Mouse (Mus musculus) embryonic fibroblast, embryonic 13.5 days (primary cell): ENCODE data around the gene Olfr1223. TPM values are rescaled to one million over a fixed set of nuclear protein-coding genes. Genes with fewer than 3 reads are reported as not detected.
"Not testable (repeated sequence)": the region's sequence is repeated elsewhere in the genome, so short reads cannot be mapped to it uniquely, and the experiment has no call there.

Source experiments
- H3K27ac ChIP-seq: 2 replicates; pipeline ENCODE4 v1.5.1; 2012; ENCODE audit warnings: low read length, control low read depth, inconsistent platforms; ENCODE audit not compliant: insufficient read depth
- H3K4me1 ChIP-seq: 2 replicates; pipeline ENCODE4 v1.6.1; 2011; ENCODE audit warnings: low read length; ENCODE audit not compliant: control insufficient read depth, insufficient read depth
- H3K4me3 ChIP-seq: 2 replicates; pipeline ENCODE4 v1.5.1; 2011; ENCODE audit warnings: mild to moderate bottlenecking, control low read depth, low read length; ENCODE audit not compliant: insufficient read depth
- CTCF ChIP-seq: IDR thresholded peaks from 2 replicates; pipeline ENCODE4 v1.5.1; 2011; ENCODE audit warnings: mild to moderate bottlenecking, control low read depth, low read length, moderate library complexity, borderline replicate concordance; ENCODE audit not compliant: insufficient read depth
- POLR2A ChIP-seq: IDR thresholded peaks from 2 replicates; pipeline ENCODE4 v1.6.1; 2011; ENCODE audit warnings: low read depth, mild to moderate bottlenecking, control low read depth, low read length, moderate library complexity
- polyA plus RNA-seq: library from polyadenylated mRNA; stranded (reverse); fragments of >200 nt; gene quantifications from 2 replicates; pipeline ENCODE4 v1.2.4, GENCODE M21; 2011; ENCODE audit warnings: low read depth; ENCODE audit not compliant: missing spikeins, insufficient read length

Gene Olfr1223
- not detected in 2 replicates for polyA plus RNA-seq

DNA sequence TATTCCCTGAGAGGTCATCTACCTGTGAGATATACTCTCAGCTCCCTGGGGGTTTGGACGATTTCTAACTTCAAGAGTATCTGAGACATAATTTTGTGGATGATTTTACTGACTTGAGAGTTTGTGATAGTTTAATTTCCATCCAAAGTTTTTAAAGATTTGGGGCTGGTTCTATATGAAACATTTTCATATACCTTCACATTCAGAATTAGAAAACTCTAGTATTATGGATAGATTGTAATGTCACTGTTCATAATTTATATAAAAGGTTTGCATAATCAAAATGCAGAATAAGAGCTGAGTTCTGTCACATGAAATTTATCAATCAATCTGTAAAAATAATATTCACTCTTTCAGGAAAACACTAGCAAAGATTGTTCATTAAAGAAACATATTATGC, at the start of gene Olfr1223:
Gene Olfr1223 (minus strand): TSS at position 101 of the 400 bp plus-strand sequence.
- Histone ChIP-seq H3K27ac (no peak within 1 kb of the TSS), H3K4me1 (no peaks in the 10 kb centered on the region), H3K4me3 (no peak within 1 kb of the TSS)
- TF ChIP-seq CTCF (no peak), POLR2A (no peak)

- TF ChIP-seq CTCF, result no peak
- no peak for TF ChIP-seq POLR2A
- no peak within 1 kb of the TSS for H3K4me3 ChIP-seq
- no peaks in the 10 kb centered on the region for H3K4me1 ChIP-seq
- no peak within 1 kb of the TSS for H3K27ac ChIP-seq
Observed at GRCm38 (mm10) chr2:89199948-89200347, 48.6 kb upstream of the Olfr1223 start, which contains the start of gene Olfr1226. TSS of gene Olfr1226 (minus strand) at chr2:89200048.

GRCm38 (mm10) chr2:89196325-89196982, 45.1 kb upstream of the Olfr1223 start:
- Histone ChIP-seq H3K27ac (no peak overlapping the region), H3K4me3 (no peak overlapping the region), H3K4me1 (no peaks in the 10 kb centered on the region)
- TF ChIP-seq CTCF (no peak), POLR2A (no peak)

- H3K4me1 ChIP-seq, result no peaks in the 10 kb centered on the region
- TF ChIP-seq POLR2A (no peak), CTCF (no peak)
- no peak within 1 kb of the TSS for H3K27ac ChIP-seq
- H3K4me3 ChIP-seq, result no peak within 1 kb of the TSS
Observed at GRCm38 (mm10) chr2:89174569-89174968, 23.2 kb upstream of the Olfr1223 start, which contains the start of gene Olfr1225. TSS of gene Olfr1225 (minus strand) at chr2:89174669.

DNA sequence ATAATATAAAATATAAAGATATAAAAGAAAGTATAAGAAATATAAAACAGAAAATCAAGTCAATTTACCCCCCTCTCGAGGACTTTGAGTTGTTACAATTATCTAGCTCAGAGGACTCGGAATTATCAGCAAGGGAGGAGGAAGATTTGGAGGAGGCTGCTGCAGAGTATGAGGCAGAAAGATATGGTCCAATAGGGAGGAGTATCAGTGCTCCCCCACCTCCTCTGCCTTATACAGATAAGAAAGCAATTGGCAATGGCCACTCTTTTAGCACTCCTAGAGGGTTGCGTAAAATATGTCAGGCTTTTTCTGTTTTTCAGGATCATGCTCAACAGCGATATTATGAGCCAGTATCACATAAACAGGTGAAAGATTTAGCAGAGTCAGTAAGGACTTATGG, 13.4 kb upstream of the Olfr1223 start:
- H3K4me3 ChIP-seq, H3K27ac ChIP-seq, H3K4me1 ChIP-seq: not testable (repeated sequence)

- not testable (repeated sequence) for H3K4me3 ChIP-seq, H3K27ac ChIP-seq, H3K4me1 ChIP-seq
Observed at GRCm38 (mm10) chr2:89163991-89164390, 12.6 kb upstream of the Olfr1223 start, which contains the start of gene Olfr1224-ps1. TSS of gene Olfr1224-ps1 (minus strand) at chr2:89164091.

DNA sequence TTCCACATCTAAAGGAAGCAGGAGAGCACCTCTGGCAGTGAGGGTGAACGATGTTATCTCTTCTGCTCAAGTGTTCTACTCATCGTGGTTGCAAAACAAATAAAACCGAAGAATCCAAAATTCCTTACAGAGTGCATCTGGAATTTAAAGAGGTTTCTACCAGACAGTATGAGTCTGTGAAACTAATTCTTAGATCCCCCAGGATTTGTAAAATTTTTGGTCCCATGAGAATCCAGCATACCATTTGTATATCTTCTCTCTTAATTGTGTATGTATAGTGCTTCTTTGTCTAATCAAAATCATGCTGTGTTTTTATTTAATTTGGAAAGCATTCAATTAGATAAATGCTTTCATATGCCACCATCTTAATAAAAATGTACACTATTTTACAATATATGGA, 18.4 kb downstream of the Olfr1223 start, which contains the start of gene Olfr1222:
Gene Olfr1222 (minus strand): TSS at position 101 of the 400 bp plus-strand sequence.
- TF ChIP-seq POLR2A (no peak), CTCF (no peak)
- Histone ChIP-seq H3K27ac (no peak within 1 kb of the TSS), H3K4me3 (no peak within 1 kb of the TSS), H3K4me1 (no peaks in the 10 kb centered on the region)

DNA sequence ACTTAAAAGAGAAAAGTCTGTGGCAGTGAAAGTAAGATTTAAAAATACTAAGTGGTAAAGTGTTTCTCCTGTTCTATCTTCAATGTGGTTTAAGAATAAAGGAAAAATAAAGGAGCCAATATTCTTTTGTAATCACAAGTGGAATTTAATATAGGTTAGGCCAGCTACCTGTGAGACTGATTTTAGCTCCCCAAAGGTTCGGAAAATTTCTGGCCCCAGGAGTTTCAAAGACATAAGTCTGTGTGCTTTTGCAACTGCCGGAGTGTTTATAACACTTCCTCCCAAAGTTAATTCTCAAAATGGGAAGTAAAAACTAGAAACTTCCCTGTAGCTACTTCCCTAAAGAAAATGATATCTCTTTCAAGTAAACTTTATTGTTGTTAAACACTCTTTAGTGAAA, 34.2 kb downstream of the Olfr1223 start, which contains the start of gene Olfr1221:
Gene Olfr1221 (minus strand): TSS at position 101 of the 400 bp plus-strand sequence.
- Histone ChIP-seq H3K4me1 (no peaks in the 10 kb centered on the region), H3K4me3 (no peak within 1 kb of the TSS), H3K27ac (no peak within 1 kb of the TSS)
- TF ChIP-seq POLR2A, result no peak
- TF ChIP-seq CTCF, result no peak

GRCm38 (mm10) chr2:89106735-89107134, 44.6 kb downstream of the Olfr1223 start, which contains the start of gene Olfr1220:
TSS of gene Olfr1220 (minus strand) at chr2:89106835.
- Histone ChIP-seq H3K4me3 (no peak within 1 kb of the TSS), H3K27ac (no peak within 1 kb of the TSS), H3K4me1 (no peaks in the 10 kb centered on the region)
- TF ChIP-seq POLR2A (no peak), CTCF (no peak)

- no peak overlapping the region for H3K4me3 ChIP-seq
- no peaks in the 10 kb centered on the region for H3K4me1 ChIP-seq
- no peak overlapping the region for H3K27ac ChIP-seq
- TF ChIP-seq POLR2A (no peak), CTCF (no peak)
Observed at GRCm38 (mm10) chr2:89105651-89106050, 45.7 kb downstream of the Olfr1223 start.

DNA sequence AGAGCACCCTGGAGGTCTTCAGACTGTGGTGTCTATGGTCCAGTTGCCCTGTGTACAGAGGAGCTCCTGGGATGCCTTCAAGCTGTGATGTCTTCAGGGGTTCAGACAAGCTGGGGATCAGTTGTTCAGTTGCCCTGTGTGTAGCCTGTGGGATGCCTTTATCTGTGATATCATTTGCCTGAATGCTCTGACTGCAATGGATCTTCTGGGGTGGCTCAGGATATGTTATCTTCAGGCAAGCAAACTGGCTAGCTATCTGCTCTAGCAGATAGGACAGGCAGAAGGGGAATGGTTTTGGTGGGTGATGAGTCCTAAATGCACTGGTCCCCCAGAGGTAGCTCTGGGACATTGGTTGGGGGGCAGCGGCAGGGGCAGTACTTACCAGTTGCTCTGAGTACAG, 57.5 kb downstream of the Olfr1223 start:
- no peak for TF ChIP-seq CTCF
- TF ChIP-seq POLR2A, result no peak
- no peak overlapping the region for H3K4me3 ChIP-seq
- H3K4me1 ChIP-seq, result no peaks in the 10 kb centered on the region
- no peak overlapping the region for H3K27ac ChIP-seq

Other genes with a start within 250 kb of the Olfr1223 start
- not detected in 2 replicates for gene Olfr1208, start 249.2 kb downstream of the Olfr1223 start, polyA plus RNA-seq
- gene Olfr1209, start 236.4 kb downstream of the Olfr1223 start, polyA plus RNA-seq, result not detected in 2 replicates
- not detected in 2 replicates for gene Olfr1211, start 213.4 kb downstream of the Olfr1223 start, polyA plus RNA-seq
- not detected in 2 replicates for gene Olfr1212, start 197.6 kb downstream of the Olfr1223 start, polyA plus RNA-seq
- not detected in 2 replicates for gene Gm13762, start 171.3 kb downstream of the Olfr1223 start, polyA plus RNA-seq
- not detected in 2 replicates for gene Olfr1214, start 158.9 kb downstream of the Olfr1223 start, polyA plus RNA-seq
- not detected in 2 replicates for gene Olfr1215, start 144.6 kb downstream of the Olfr1223 start, polyA plus RNA-seq
- gene Olfr1216, start 133.2 kb downstream of the Olfr1223 start, polyA plus RNA-seq, result not detected in 2 replicates
- gene Olfr1217, start 119.5 kb downstream of the Olfr1223 start, polyA plus RNA-seq, result not detected in 2 replicates
- gene Olfr1218, start 90.4 kb downstream of the Olfr1223 start, polyA plus RNA-seq, result not detected in 2 replicates
- gene Olfr1219, start 68.0 kb downstream of the Olfr1223 start, polyA plus RNA-seq, result not detected in 2 replicates
- gene Olfr1220, start 44.7 kb downstream of the Olfr1223 start, polyA plus RNA-seq, result not detected in 2 replicates
- not detected in 2 replicates for gene Olfr1221, start 34.3 kb downstream of the Olfr1223 start, polyA plus RNA-seq
- gene Olfr1222, start 18.5 kb downstream of the Olfr1223 start, polyA plus RNA-seq, result not detected in 2 replicates
- not detected in 2 replicates for gene Olfr1224-ps1, start 12.5 kb upstream of the Olfr1223 start, polyA plus RNA-seq
- not detected in 2 replicates for gene Olfr1225, start 23.1 kb upstream of the Olfr1223 start, polyA plus RNA-seq
- gene Olfr1226, start 48.5 kb upstream of the Olfr1223 start, polyA plus RNA-seq, result not detected in 2 replicates
- gene Olfr1228, start 102.5 kb upstream of the Olfr1223 start, polyA plus RNA-seq, result not detected in 2 replicates
- not detected in 2 replicates for gene Olfr1229, start 136.5 kb upstream of the Olfr1223 start, polyA plus RNA-seq
- gene Olfr1230, start 145.7 kb upstream of the Olfr1223 start, polyA plus RNA-seq, result not detected in 2 replicates
- gene Olfr1231, start 155.5 kb upstream of the Olfr1223 start, polyA plus RNA-seq, result not detected in 2 replicates
- not detected in 2 replicates for gene Olfr1232, start 178.1 kb upstream of the Olfr1223 start, polyA plus RNA-seq
- gene Olfr1233, start 190.8 kb upstream of the Olfr1223 start, polyA plus RNA-seq, result not detected in 2 replicates
- not detected in 2 replicates for gene Olfr1234, start 213.3 kb upstream of the Olfr1223 start, polyA plus RNA-seq